Mouse (Mus musculus): ENCODE data around the gene Plp2.

Plp2 gene

DNA sequence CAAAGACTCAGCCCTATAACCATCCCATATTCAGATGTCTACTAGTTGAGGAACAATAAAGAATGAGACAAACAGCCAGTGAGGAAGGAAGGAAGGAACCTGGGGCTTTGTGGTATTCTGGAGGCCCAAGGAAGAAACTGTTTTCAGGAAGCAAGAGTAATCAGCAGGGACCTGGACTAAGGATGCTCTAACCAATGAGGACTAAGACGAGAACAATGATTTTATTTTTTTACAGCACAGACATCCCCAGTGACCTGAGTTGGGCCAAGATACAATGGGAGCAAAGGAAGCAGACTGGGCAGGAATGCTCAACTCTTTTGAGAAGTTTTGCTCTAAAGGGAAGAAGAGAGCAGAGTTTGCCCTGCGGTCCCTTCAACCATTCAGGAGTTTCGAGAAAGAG is 8.3 kb downstream of the Plp2 start:
- DNase-seq (ENCODE audit: low read depth, low spot score), result no peak

DNA sequence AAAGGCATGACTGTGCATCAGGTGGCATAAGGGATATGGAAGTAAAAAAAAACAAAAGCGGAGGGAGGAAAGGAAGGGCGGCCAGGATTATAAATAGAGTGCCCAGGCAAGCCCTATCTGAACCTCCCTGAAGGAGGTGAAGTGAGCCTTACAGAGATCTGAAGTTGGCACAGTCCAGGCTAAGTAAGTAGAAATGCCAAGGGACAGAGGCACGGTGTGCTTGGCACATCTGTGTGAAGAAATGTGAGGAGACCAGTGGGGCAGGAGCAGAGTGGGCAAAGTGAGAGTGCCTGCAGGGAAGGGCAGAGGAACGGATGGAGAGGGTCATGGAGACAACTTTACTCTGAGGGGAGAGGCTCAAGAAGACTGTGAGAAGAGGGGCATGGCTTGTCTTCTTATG is 10.1 kb downstream of the Plp2 start:
- no peak for DNase-seq (ENCODE audit: low read depth, low spot score)

DNA sequence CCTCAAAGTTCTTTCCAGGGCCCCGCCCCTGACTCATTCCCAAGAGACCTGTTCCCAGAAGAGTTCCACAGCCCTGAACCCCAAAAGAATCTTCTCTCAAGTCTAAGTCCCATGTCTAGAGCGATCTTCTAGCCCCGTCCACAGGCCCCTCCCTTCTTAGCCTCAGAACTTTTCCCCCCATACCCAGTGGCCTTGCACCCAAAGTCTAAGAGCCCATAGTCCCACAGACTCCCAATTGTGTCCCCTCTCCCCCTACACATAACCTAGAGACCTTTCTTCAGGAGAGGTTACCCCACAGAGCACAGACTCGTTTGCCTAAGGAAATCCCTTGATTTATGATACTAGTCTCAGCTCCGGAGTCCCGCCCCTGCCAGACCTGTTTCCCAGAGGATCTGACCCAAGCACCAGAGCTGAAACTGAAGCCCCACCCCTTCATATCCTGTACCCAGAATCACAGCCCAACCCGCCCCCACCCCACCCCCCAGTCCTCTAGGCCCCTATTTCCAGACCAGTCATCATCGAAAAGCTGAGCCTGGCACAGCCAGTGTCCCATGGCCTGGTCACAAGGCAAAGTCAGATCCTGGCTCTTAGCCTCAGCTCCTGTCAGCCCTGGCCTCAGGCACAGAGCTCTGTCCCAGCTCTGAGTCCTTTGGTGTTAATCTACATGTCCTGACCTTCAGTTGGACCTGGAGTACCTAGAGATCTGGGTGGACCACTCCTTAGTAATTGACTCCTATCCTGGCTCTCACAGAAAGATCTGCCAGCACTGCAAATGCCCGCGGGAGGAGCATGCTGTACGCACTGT is 12.2 kb downstream of the Plp2 start:
- DNase-seq (ENCODE audit: low read depth, low spot score), result no peak

DNA sequence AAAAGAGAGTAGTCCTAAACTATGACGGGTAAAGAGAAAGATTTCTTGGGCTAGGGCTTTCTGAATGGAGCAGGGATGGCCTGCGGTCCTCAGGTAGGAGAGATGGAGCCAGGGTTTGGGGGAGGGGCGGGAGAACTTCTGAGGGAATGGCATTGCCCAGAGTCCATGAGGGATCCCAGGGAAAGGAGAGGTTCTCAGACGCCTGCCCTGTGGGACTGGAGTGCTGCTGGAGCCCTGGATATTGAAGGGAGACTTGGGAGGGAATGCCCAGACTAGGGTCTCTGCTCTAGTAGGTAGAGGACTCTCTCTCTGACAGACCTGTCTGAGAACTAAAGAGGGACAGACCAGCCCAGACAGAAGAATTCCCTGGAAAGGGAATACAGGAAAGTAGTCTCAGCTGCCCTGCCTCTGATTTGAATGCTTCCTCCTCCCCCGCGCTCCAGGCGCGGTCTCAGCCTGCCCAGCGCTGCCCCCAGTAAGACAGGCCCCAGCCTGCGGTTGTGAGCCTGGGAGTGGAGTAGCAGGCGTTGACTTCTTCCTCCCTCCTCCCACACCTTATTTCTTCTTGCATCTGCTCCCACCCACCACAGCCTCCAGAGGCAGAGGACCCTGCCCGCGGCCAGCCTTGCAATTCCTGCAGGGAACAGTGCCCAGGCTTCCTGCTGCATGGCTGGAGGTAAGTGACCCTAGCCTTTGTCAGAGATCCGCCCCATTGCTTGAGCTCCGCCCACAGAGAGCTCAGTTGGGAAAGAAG is 13.0 kb downstream of the Plp2 start:
- DNase-seq (ENCODE audit: low read depth, low spot score), result no peak

DNA sequence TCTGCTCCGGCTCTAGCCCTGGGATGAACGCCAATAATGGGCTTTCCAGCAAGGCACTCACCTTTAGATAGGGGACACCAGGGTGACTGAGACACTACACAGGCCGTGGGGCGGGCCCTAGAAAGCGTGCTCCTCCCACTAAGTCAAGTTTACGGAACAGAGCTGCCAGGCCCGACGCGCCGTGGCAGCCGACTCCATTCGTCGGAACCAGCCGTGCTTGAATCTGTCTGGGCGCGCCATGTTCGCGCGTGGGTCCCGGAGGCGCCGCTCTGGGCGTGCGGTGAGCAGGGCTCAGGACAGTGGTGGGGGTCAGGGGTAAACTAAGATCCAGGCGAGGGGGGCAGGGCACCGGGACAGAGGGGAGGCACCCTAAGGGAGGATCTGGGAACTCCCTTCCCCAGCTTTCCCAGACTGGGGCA is 14.0 kb downstream of the Plp2 start, which contains the start of gene Prickle3:
Prickle3 (plus strand) TSS at position 40 of the 419 bp plus-strand sequence.
- peak; percentile 72 for DNase-seq (ENCODE audit: low read depth, low spot score)

DNA sequence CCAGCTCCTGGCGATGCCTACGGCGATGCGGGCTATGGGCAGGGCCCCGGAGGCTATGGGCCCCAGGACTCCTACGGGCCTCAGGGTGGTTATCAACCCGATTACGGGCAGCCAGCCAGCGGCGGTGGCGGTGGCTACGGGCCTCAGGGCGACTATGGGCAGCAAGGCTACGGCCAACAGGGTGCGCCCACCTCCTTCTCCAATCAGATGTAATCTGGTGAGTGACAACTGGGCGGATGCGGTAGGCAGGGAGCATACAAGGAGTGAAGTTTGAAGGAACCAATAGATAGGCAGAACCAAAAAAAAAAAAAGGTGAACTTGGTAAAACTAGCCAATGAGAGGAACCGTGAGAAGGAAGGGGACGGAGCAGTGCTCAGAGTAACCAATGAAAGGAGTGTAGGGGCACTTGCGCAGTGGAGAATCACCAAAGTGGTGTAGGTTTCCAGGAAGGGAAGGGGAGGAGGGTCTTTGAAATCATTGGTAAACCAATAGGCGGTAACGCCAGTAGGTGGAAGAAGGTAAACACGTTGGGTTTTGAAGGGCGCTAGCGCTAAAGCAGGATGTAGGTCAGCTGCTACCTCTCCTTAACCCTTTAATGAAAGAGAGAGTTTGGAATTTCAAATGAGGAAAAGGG is 22.4 kb downstream of the Plp2 start:
- DNase-seq (ENCODE audit: low read depth, low spot score), result peak; percentile 95

DNA sequence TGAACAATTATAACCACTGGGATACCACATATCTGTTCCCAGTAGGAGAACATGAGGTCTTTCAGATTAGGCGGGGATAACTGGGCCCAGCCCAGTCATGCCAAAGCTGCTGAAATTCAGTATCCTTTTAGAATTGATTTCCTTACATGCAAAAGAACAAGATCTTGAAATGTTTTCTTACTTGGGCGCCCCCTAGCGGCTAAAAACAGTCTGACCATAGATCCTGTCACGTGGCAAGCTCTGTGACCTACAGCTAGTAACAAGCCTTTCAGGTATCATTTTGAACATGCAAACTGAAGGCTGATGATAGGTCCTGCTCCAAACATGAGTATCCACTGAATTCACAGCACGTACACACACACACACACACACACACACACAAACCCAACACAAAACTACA is 25.8 kb downstream of the Plp2 start:
- DNase-seq (ENCODE audit: low read depth, low spot score), result peak; percentile 85

DNA sequence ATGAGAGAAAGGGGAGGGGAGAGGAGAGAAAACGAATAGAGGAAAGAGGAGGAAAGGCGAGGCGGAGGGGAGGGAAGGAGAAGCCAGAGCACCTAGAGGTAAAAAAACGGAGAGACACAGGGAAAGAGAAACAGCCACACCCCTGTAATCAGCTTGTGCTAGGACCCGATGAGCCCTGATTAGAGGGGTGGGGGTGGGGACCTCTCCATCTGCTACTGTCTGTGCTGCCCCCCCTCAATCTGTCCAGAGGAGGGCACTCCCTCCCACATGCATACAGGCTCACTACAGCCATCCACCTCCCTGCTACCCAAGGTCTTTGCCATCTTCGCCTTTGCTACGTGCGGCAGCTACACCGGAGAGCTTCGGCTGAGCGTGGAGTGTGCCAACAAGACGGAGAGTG is 30.4 kb downstream of the Plp2 start:
- DNase-seq (ENCODE audit: low read depth, low spot score), result no peak

DNA sequence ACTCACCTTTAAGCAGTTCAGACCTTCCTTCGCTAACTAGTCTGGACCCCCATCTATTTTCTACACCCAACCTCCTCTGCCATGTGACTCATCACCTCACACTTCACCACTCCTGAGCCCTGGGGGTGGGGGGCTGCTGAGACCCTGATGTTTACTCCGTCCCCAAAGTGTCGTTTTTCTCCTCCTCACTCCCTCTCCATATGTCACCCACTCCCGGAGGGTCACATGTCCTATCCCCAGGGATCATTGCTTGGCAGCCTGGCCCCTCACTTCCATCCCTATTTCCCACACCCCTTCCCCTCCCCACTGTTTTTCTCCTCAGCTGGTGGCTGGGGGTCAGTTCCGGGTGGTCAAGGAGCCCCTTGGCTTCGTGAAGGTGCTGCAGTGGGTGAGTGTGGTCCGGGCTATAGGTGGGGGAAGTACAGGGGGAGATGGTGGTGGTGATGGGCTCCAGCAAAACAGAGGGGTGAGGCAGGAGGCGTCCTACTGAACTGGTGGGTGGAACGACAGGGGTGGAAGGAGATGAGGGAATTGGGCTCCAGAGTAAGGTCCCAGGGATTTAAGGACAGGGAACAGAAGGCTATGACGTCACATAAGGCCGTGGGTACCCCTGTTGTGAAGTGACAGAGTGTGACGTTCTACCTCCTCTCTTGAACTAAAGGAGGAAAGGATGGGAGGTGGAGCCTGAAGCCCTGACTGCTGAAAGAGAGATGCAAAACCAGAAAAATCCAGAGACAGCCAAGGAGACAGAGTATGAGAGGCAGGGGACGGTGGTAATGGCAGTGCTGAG is 31.5 kb downstream of the Plp2 start:
- DNase-seq (ENCODE audit: low read depth, low spot score), result no peak

DNA sequence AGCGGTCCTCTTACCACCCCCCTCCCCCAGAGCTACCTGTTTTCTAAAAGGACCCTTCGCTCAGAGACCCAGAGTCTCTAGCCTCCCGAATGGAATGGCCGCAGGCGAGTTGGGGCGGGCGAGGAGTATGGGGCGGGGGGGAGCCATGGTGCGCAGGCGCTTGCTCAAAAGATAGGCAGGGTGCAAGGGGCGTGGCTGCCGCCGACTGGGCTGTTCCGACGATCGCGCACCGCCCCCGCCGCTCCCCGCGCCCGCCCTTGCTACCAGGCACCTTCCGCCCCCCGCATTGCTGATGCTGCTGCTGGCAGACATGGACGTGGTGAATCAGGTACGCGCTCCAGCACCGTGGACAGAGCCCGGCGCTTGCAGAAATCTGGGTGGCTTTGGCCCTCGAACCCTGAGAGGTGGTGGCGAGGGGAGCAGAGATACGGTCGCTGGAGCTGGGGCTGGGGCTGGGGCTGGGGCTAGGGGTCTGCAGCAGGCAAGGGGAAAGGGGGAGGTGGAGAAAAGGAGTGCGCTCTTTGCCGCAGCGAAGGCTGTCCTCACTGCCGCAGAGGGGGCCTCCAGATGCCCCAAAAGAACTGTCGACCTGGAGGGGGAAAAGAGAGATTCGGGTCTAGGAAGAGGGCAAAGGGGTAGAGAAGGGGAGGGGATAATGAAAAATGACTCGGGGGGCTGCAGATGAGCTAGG is 32.6 kb downstream of the Plp2 start, which contains the start of gene Syp:
Syp (plus strand) TSS at position 71 of the 691 bp plus-strand sequence.
- peak; percentile 78 for DNase-seq (ENCODE audit: low read depth, low spot score)

DNA sequence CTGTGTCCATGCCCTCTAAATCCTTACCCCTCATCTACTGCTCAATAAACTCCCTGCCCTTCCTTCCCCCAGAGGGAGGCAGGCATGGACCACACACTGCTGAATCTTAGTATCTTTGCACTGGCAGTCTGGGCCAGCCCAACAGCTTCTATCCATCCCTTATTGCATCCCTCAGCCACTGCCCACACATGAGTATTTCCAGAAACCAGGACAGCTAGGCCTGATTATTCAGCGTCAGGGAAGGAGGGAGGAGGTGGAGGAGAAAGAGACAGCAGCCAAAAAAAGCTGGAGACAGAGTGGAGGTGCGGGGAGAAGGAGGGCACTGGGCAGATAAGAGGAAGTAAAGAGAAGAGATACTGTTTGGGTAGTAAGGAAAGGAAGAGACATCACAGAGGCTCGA is 36.1 kb downstream of the Plp2 start:
- no peak for DNase-seq (ENCODE audit: low read depth, low spot score)

DNA sequence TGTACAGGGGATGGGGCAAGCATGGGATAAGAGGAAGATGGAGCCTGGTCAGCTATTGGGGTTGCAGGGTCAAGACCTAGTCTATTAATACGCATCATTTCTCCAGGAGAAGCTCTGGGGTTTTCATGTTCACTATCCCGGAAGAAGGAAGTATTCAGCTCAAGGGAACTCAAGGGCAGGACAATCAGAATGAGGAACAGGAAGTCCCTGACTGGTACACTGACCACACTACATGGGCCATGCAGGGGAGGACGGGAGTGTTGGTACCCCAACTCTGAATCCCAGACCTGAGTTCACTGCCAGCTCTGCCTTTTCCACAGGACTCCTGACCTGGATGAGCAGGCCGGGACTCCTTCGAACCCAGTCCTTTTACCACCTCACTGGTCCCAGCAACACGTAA is 38.6 kb downstream of the Plp2 start:
- no peak for DNase-seq (ENCODE audit: low read depth, low spot score)

Measured in CD4-positive helper T cell, adult 2 months (primary cell).